Mouse (Mus musculus): ENCODE results near the gene Lrrc31. TPM values are rescaled to one million over a fixed set of nuclear protein-coding genes. Genes with fewer than 3 reads are reported as not detected.
"Not testable (repeated sequence)": the region's sequence is repeated elsewhere in the genome, so short reads cannot be mapped to it uniquely, and the experiment has no call there.

Lrrc31 gene
- total RNA-seq (2021), result under 1 TPM in 1 of 2 experiments, not detected in 1; 0.33 TPM
- long read RNA-seq, experiment 1, result 0 reads
- long read RNA-seq, experiment 2, result 0 reads

- intact Hi-C loops (cut with DNase I), result loop anchor here (5.0 kb wide), 3 partner anchors 92 to 352 kb away; partner anchors contain the start of gene Sec62
- not testable (repeated sequence) for DNase-seq
Measured at GRCm38 (mm10) chr3:30699711-30700505, at the start of gene Lrrc31. Gene Lrrc31, minus strand, starts transcription at chr3:30699843.

GRCm38 (mm10) chr3:30748316-30748715 lies 48.7 kb upstream of the Lrrc31 start:
- intact Hi-C loops (cut with DNase I), result no loop called here

GRCm38 (mm10) chr3:30746006-30746405 lies 46.4 kb upstream of the Lrrc31 start, which contains the start of gene Samd7:
Gene Samd7, plus strand, starts transcription at chr3:30746293.
- no peak for DNase-seq
- intact Hi-C loops (cut with DNase I), result no loop called here

More at GRCm38 (mm10) chr3:30748316-30748715, 48.7 kb upstream of the Lrrc31 start:
- no peak for DNase-seq

DNA sequence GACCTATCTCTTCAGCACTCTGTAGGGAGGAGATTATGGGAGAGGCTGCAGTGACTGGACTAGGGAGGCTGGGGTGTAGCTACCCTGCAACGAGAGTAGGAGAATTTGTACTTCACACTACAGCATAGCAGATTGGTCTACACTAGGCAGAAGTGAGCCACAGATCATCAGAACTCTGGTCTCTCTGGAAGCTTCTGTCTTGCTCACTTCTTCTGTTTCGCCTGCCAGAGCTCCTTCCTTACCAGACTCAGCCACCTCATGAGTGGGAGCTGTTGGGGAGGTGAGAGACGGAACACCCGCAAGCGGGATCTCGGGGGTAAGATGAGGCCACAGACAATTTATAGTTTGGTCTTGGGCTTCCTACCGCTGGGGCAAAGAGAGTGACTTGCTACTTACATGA lies 43.2 kb upstream of the Lrrc31 start:
- intact Hi-C loops (cut with DNase I), result no loop called here
- no peak for DNase-seq

DNA sequence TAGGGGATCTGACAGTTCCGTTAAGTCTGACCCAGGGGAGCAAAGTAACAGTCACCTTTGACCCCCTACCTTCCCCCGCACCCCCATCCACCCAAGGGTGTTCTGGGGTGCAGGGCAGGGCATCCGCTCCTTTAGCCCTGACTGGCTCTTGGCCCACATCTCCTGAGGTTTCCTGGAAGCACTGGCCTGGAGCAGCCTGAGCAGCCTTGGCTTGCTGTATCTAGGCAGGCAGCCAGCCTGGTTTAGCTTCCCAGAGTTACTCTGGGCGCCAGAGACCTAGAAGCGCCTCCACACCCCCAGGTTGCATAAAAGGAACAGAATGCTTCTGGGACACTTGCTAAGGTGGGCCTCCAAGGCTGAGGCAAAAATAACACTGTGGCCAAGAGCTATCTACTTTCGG lies 41.7 kb upstream of the Lrrc31 start:
- DNase-seq, result peak; percentile 29 to 55
- intact Hi-C loops (cut with DNase I), result no loop called here

GRCm38 (mm10) chr3:30736809-30737208 lies 37.2 kb upstream of the Lrrc31 start:
- no peak for DNase-seq
- intact Hi-C loops (cut with DNase I), result no loop called here

- DNase-seq, result no peak
- intact Hi-C loops (cut with DNase I), result no loop called here
Measured at GRCm38 (mm10) chr3:30729046-30729445, 29.4 kb upstream of the Lrrc31 start.

DNA sequence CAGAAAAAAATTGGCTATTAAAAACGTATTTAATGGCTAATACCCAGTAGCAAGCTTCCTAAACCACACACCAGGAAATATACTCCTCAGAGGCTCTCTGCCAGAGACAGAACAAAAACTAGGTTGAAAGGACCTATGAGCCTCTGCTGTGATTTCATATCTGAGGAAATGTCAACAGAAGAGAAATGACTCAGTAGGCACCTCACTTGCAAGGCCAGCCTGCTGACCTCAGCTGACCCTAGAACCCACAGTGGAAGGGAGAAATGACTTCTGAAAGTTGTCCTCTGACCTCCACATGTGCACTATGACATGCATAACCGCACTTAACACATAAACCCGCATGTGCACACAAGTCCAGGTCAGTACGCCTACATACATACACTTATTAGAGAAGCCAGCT lies 27.6 kb upstream of the Lrrc31 start:
- intact Hi-C loops (cut with DNase I), result no loop called here
- no peak for DNase-seq

- DNase-seq, result no peak
- intact Hi-C loops (cut with DNase I), result no loop called here
Measured at GRCm38 (mm10) chr3:30725514-30725913, 25.9 kb upstream of the Lrrc31 start.

- intact Hi-C loops (cut with DNase I), result no loop called here
- DNase-seq, result no peak
Measured at GRCm38 (mm10) chr3:30724848-30725465, 25.3 kb upstream of the Lrrc31 start.

- intact Hi-C loops (cut with DNase I), result no loop called here
Measured at GRCm38 (mm10) chr3:30724105-30724824, 24.6 kb upstream of the Lrrc31 start.

DNA sequence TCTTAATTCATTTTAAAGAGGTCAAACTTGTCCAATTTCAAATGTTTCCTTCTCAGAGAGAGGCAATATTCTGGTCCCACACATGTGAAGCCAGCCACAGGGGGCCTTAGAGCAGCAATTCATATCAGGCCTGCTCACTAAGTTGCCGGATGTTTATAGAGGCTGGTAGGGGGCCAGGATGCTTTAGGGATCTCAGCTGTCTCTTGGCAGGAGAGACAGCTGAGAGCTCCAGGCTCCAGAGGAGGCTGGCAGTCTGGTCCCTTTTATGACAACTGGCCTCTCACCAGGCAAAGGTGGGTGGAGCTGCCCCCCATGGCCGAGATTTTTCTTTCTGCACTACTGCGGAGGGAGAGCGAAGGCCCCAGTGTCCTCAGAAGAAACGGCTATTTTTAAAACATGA lies 23.5 kb upstream of the Lrrc31 start:
- intact Hi-C loops (cut with DNase I), result no loop called here

More at GRCm38 (mm10) chr3:30724105-30724824, 24.6 kb upstream of the Lrrc31 start:
- no peak for DNase-seq

DNA sequence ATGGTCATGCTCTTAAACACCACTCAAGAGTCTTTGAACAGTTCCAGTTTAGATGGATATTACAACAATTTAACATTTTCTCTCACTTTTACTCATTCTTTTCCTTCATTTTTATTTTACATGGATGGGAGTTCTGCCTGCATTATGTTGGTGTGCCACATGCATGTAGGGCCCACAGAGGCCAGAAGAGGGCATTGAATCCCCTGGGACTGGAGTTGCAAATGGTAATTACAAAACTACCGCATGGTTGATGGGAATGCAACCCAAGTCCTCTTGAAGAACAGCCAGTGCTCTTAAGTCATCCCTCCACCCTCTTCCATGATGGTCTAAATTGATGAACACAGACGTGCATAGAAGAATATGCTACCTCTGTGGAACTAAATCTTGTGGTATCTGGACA lies 22.8 kb upstream of the Lrrc31 start:
- intact Hi-C loops (cut with DNase I), result no loop called here
- DNase-seq, result no peak

More for the DNA sequence above, 23.5 kb upstream of the Lrrc31 start:
- peak in 1 of 2 experiments; percentile 4 for DNase-seq

DNA sequence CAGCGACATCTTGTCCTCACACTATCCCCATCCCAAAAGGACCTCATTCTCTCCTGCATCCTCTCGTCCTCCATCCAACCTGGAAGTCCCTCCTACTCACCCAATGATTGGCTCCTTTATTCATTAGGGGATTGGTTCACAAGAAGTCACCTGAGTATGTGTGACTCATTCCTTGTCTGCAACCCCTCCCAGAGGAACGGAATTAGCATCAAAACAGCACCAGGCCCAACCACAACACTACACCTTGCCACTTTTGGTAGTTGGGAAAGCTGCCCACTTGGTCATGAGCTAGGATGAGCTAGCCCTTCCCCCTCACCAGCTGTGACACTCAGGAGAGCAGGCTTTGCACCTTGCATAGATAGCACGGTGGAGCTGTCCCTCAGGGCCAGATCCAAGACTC lies 22.4 kb upstream of the Lrrc31 start:
- intact Hi-C loops (cut with DNase I), result no loop called here
- no peak for DNase-seq

GRCm38 (mm10) chr3:30718649-30719048 lies 19.0 kb upstream of the Lrrc31 start:
- intact Hi-C loops (cut with DNase I), result no loop called here

GRCm38 (mm10) chr3:30713334-30713733 lies 13.7 kb upstream of the Lrrc31 start:
- no peak for DNase-seq
- intact Hi-C loops (cut with DNase I), result no loop called here

More at GRCm38 (mm10) chr3:30718649-30719048, 19.0 kb upstream of the Lrrc31 start:
- DNase-seq, result no peak

GRCm38 (mm10) chr3:30710191-30710590 lies 10.5 kb upstream of the Lrrc31 start:
- DNase-seq, result no peak

DNA sequence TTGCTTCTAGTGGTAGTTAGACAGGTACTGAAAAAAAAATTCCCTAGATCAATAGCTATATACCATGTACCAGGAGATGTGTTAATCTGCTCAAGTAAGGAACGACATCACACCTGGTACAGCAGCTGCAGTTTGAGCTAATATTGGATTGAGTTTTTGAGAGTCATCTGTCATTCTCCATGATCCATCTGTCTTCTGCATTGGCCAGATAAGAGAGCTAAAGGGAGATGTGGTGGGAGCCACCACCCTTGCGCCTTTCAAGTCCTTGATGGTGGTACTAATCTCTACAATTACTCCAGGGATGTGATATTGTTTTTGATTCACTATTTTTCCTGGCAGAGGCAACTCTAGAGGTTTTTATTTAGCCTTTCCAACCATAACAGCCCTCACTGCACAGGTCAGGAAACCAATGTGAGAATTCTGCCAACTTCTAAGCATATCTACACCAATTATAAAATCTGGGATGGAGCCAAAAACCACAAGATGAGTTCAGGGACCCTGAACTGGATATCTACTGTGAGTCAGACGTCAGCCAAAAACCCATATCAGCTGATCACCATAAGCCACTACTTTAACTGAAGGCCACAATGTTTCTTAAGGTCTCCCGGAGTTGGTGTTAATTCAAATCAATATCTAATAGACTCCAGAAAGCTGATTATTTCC lies 7.1 kb upstream of the Lrrc31 start:
- intact Hi-C loops (cut with DNase I), result no loop called here

More at GRCm38 (mm10) chr3:30710191-30710590, 10.5 kb upstream of the Lrrc31 start:
- intact Hi-C loops (cut with DNase I), result no loop called here

GRCm38 (mm10) chr3:30705977-30706376 lies 6.3 kb upstream of the Lrrc31 start:
- no peak for DNase-seq
- intact Hi-C loops (cut with DNase I), result no loop called here

More for the DNA sequence above, 7.1 kb upstream of the Lrrc31 start:
- no peak for DNase-seq

DNA sequence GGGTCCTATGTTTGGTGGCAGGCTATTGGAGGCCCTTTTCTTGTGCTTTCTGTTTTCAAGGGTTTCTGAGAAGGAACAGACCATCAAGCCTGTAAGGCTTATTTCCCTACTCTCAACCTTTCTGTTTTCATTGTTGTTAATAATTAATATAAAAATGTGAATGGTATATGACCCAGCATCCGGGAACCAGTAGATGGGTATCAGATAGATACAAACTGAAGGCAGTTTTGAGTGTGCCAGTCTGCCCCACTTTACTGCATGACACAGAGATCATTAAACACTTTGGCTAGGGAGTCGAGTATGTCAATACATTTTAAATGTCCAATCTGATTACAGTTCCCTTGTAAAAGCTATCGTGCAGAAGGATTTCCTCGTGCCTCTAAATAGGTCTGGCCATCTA lies 1.8 kb downstream of the Lrrc31 start:
- no peak for DNase-seq
- intact Hi-C loops (cut with DNase I), result loop anchor here (2.0 to 5.0 kb wide), 5 partner anchors 94 to 441 kb away; partner anchors contain the start of gene Sec62

Data from heart, postnatal 14 days (tissue).